Mouse (Mus musculus) MEL (cell line): ENCODE results near the gene Gm17324. TPM values are rescaled to one million over a fixed set of nuclear protein-coding genes. Genes with fewer than 3 reads are reported as not detected.

Source experiments
- DNase-seq: peaks from one replicate; pipeline ENCODE4 v3.0.0; 2011; ENCODE audit warnings: low read depth, low spot score
- H3K27ac ChIP-seq: 2 replicates; pipeline ENCODE4 v1.5.1; 2012; ENCODE audit warnings: low read depth, mild to moderate bottlenecking, control low read depth, low read length, moderate library complexity; ENCODE audit not compliant: control insufficient read depth
- H3K27me3 ChIP-seq, 2 experiments: fragments of 150-350 bp in 1 of 2; sonication (generic) in 1 of 2; 2 replicates each; pipeline ENCODE4 v1.6.1; 2012; ENCODE audit warnings: low read length in 2 of 2, mild to moderate bottlenecking in 2 of 2, improper control_type of control experiment in 1 of 2, moderate library complexity in 1 of 2; ENCODE audit not compliant: insufficient read depth in 2 of 2, control insufficient read depth in 1 of 2
- H3K36me3 ChIP-seq, 2 experiments: 2 replicates each; pipeline ENCODE4 v1.6.1; 2012 to 2014; ENCODE audit warnings: low read length in 2 of 2, improper control_type of control experiment in 1 of 2, inconsistent platforms in 1 of 2, mild to moderate bottlenecking in 1 of 2; ENCODE audit not compliant: insufficient read depth in 2 of 2, control insufficient read depth in 1 of 2
- H3K4me1 ChIP-seq, 2 experiments: fragments of 150-350 bp in 1 of 2; sonication (generic) in 1 of 2; 2 replicates each; pipeline ENCODE4 v1.6.1; 2012; ENCODE audit warnings: low read length in 2 of 2, improper control_type of control experiment in 1 of 2, mild to moderate bottlenecking in 1 of 2; ENCODE audit not compliant: insufficient read depth in 2 of 2, control insufficient read depth in 1 of 2
- H3K4me3 ChIP-seq, 2 experiments: fragments of 150-350 bp in 1 of 2; sonication (generic) in 1 of 2; 2 replicates each; pipeline ENCODE4 v1.5.1; 2012; ENCODE audit warnings: low read depth in 2 of 2, low read length in 2 of 2, mild to moderate bottlenecking in 2 of 2, moderate library complexity in 2 of 2, control low read depth in 1 of 2, improper control_type of control experiment in 1 of 2; ENCODE audit not compliant: control insufficient read depth in 1 of 2, insufficient read depth in 1 of 2
- H3K79me2 ChIP-seq: 2 replicates; pipeline ENCODE4 v1.6.1; 2012; ENCODE audit warnings: mild to moderate bottlenecking, low read length, moderate library complexity; ENCODE audit not compliant: control insufficient read depth, poor library complexity, insufficient read depth
- H3K9ac ChIP-seq: 2 replicates; pipeline ENCODE4 v1.6.1; 2012; ENCODE audit warnings: low read depth, mild to moderate bottlenecking, control low read depth, low read length, moderate library complexity; ENCODE audit not compliant: control insufficient read depth, poor library complexity, severe bottlenecking
- H3K9me3 ChIP-seq: fragments of 150-350 bp; sonication (generic); replicated peaks from 2 replicates; pipeline ENCODE4 v1.6.1; 2012; ENCODE audit warnings: mild to moderate bottlenecking, low read length, improper control_type of control experiment, moderate library complexity; ENCODE audit not compliant: insufficient read depth
- BHLHE40 ChIP-seq: IDR thresholded peaks from 2 replicates; pipeline ENCODE4 v1.6.1; 2012; ENCODE audit warnings: low read depth, mild to moderate bottlenecking, inconsistent platforms, low read length, improper control_type of control experiment, borderline replicate concordance
- CHD2 ChIP-seq: IDR thresholded peaks from 2 replicates; pipeline ENCODE4 v1.6.1; 2011; ENCODE audit warnings: low read length, improper control_type of control experiment
- E2F4 ChIP-seq: IDR thresholded peaks from 2 replicates; pipeline ENCODE4 v1.6.1; 2011; ENCODE audit warnings: low read depth, low read length, improper control_type of control experiment, borderline replicate concordance
- ELF1 ChIP-seq: IDR thresholded peaks from 2 replicates; pipeline ENCODE4 v1.6.1; 2014; ENCODE audit warnings: low read depth, mild to moderate bottlenecking, inconsistent platforms, low read length, improper control_type of control experiment, moderate library complexity
- EP300 ChIP-seq, 2 experiments: IDR thresholded peaks; 2 replicates each; pipeline ENCODE4 v1.6.1; 2011; ENCODE audit warnings: improper control_type of control experiment in 2 of 2, low read length in 2 of 2, low read depth in 1 of 2, mild to moderate bottlenecking in 1 of 2
- ETS1 ChIP-seq: IDR thresholded peaks from 2 replicates; pipeline ENCODE4 v1.6.1; 2012; ENCODE audit warnings: low read depth, mild to moderate bottlenecking, inconsistent platforms, low read length, improper control_type of control experiment, moderate library complexity
- GABPA ChIP-seq: IDR thresholded peaks from 2 replicates; pipeline ENCODE4 v1.6.1; 2012; ENCODE audit warnings: low read depth, mild to moderate bottlenecking, inconsistent platforms, low read length, improper control_type of control experiment, moderate library complexity
- HCFC1 ChIP-seq: IDR thresholded peaks from 2 replicates; pipeline ENCODE4 v1.6.1; 2012; ENCODE audit warnings: low read depth, mild to moderate bottlenecking, inconsistent platforms, low read length, improper control_type of control experiment, moderate library complexity
- JUND ChIP-seq: IDR thresholded peaks from 2 replicates; pipeline ENCODE4 v1.6.1; 2011; ENCODE audit warnings: low read depth, mild to moderate bottlenecking, improper control_type of control experiment, low read length
- KAT2A ChIP-seq: conservative IDR thresholded peaks from 2 replicates; pipeline ENCODE4 v1.6.1; 2012; ENCODE audit warnings: low read depth, low read length, improper control_type of control experiment, inconsistent platforms
- MAFK ChIP-seq: IDR thresholded peaks from 2 replicates; pipeline ENCODE4 v1.6.1; 2011; ENCODE audit warnings: low read depth, mild to moderate bottlenecking, low read length, improper control_type of control experiment, borderline replicate concordance
- MAZ ChIP-seq: IDR thresholded peaks from 2 replicates; pipeline ENCODE4 v1.6.1; 2012; ENCODE audit warnings: low read depth, mild to moderate bottlenecking, inconsistent platforms, low read length, improper control_type of control experiment
- MEF2A ChIP-seq: IDR thresholded peaks from 2 replicates; pipeline ENCODE4 v1.6.1; 2014; ENCODE audit warnings: low read depth, mild to moderate bottlenecking, inconsistent platforms, low read length, improper control_type of control experiment; ENCODE audit not compliant: poor library complexity, insufficient replicate concordance, severe bottlenecking; ENCODE audit errors: extremely low read depth
- MXI1 ChIP-seq: IDR thresholded peaks from 2 replicates; pipeline ENCODE4 v1.6.1; 2011; ENCODE audit warnings: mild to moderate bottlenecking, low read depth, low read length, improper control_type of control experiment
- MYB ChIP-seq: IDR thresholded peaks from 2 replicates; pipeline ENCODE4 v1.6.1; 2011; ENCODE audit warnings: mild to moderate bottlenecking, low read depth, low read length, improper control_type of control experiment
- MYC ChIP-seq: IDR thresholded peaks from 2 replicates; pipeline ENCODE4 v1.6.1; 2011; ENCODE audit warnings: low read depth, mild to moderate bottlenecking, low read length, improper control_type of control experiment, moderate library complexity
- NELFE ChIP-seq: IDR thresholded peaks from 2 replicates; pipeline ENCODE4 v1.6.1; 2011; ENCODE audit warnings: low read depth, low read length, improper control_type of control experiment
- NRF1 ChIP-seq: IDR thresholded peaks from 2 replicates; pipeline ENCODE4 v1.6.1; 2014; ENCODE audit warnings: low read depth, mild to moderate bottlenecking, inconsistent platforms, low read length, improper control_type of control experiment, moderate library complexity; ENCODE audit not compliant: poor library complexity, insufficient read depth, severe bottlenecking
- POLR2A ChIP-seq, 2 experiments: IDR thresholded peaks; 2 replicates each; pipeline ENCODE4 v1.6.1; 2011 to 2012; ENCODE audit warnings: low read length in 2 of 2, mild to moderate bottlenecking in 2 of 2, control low read depth in 1 of 2, improper control_type of control experiment in 1 of 2, low read depth in 1 of 2, moderate library complexity in 1 of 2; ENCODE audit not compliant: control insufficient read depth in 1 of 2, insufficient read depth in 1 of 2, poor library complexity in 1 of 2
- POLR2AphosphoS2 ChIP-seq: IDR thresholded peaks from 2 replicates; pipeline ENCODE4 v1.6.1; 2011; ENCODE audit warnings: low read length, improper control_type of control experiment
- POLR2AphosphoS5 ChIP-seq: IDR thresholded peaks from 2 replicates; pipeline ENCODE4 v1.6.1; 2012; ENCODE audit warnings: low read depth, borderline replicate concordance, mild to moderate bottlenecking, inconsistent platforms, low read length, moderate library complexity, mixed read lengths
- RAD21 ChIP-seq: IDR thresholded peaks from 2 replicates; pipeline ENCODE4 v1.6.1; 2011; ENCODE audit warnings: mild to moderate bottlenecking, low read depth, low read length, improper control_type of control experiment
- RCOR1 ChIP-seq: IDR thresholded peaks from 2 replicates; pipeline ENCODE4 v1.6.1; 2012; ENCODE audit warnings: low read depth, mild to moderate bottlenecking, inconsistent platforms, low read length, improper control_type of control experiment
- SIN3A ChIP-seq: IDR thresholded peaks from 2 replicates; pipeline ENCODE4 v1.6.1; 2012; ENCODE audit warnings: low read length, improper control_type of control experiment, inconsistent platforms
- SMC3 ChIP-seq: IDR thresholded peaks from 2 replicates; pipeline ENCODE4 v1.6.1; 2011; ENCODE audit warnings: low read depth, low read length, improper control_type of control experiment
- TAL1 ChIP-seq: IDR thresholded peaks from 2 replicates; pipeline ENCODE4 v1.6.1; 2012; ENCODE audit warnings: mild to moderate bottlenecking, inconsistent platforms, low read length, moderate library complexity, mixed read lengths
- TBP ChIP-seq: IDR thresholded peaks from 2 replicates; pipeline ENCODE4 v1.8.0; 2011; ENCODE audit warnings: low read depth, low read length, improper control_type of control experiment
- UBTF ChIP-seq: IDR thresholded peaks from 2 replicates; pipeline ENCODE4 v1.6.1; 2012; ENCODE audit warnings: low read depth, mild to moderate bottlenecking, inconsistent platforms, low read length, improper control_type of control experiment, moderate library complexity, borderline replicate concordance; ENCODE audit not compliant: insufficient read depth
- USF1 ChIP-seq: IDR thresholded peaks from 2 replicates; pipeline ENCODE4 v1.6.1; 2014; ENCODE audit warnings: low read depth, mild to moderate bottlenecking, inconsistent platforms, low read length, improper control_type of control experiment, moderate library complexity
- ZC3H11A ChIP-seq: IDR thresholded peaks from 2 replicates; pipeline ENCODE4 v1.6.1; 2012; ENCODE audit warnings: low read depth, mild to moderate bottlenecking, inconsistent platforms, low read length, improper control_type of control experiment
- ZKSCAN1 ChIP-seq: IDR thresholded peaks from 2 replicates; pipeline ENCODE4 v1.6.1; 2012; ENCODE audit warnings: low read depth, mild to moderate bottlenecking, inconsistent platforms, low read length, improper control_type of control experiment, moderate library complexity
- ZMIZ1 ChIP-seq: IDR thresholded peaks from 2 replicates; pipeline ENCODE4 v1.6.1; 2012; ENCODE audit warnings: low read depth, mild to moderate bottlenecking, inconsistent platforms, low read length, improper control_type of control experiment, moderate library complexity
- ZNF384 ChIP-seq: IDR thresholded peaks from 2 replicates; pipeline ENCODE4 v1.6.1; 2012; ENCODE audit warnings: low read depth, mild to moderate bottlenecking, inconsistent platforms, low read length, improper control_type of control experiment
- polyA plus RNA-seq, 2 experiments: library from polyadenylated mRNA; stranded (reverse) in 1 of 2; unstranded in 1 of 2; fragments of >175 nt in 1 of 2; fragments of >200 nt in 1 of 2; gene quantifications; 2 replicates each; pipeline versions ENCODE4 v1.2.1 to v1.2.4; 2012; ENCODE audit warnings: low replicate concordance in 2 of 2, low read depth in 1 of 2; ENCODE audit not compliant: insufficient read length in 2 of 2, insufficient read depth in 1 of 2, missing spikeins in 1 of 2
- total RNA-seq: library from RNA; depleted of rRNA; stranded (reverse); fragments of 300-350 nt; gene quantifications from 2 replicates; pipeline ENCODE4 v1.2.3, GENCODE M21; 2012

Gene Gm17324
- total and polyA plus RNA-seq, 3 experiments = 0.36 to 1.8 TPM; not detected in 1

DNA sequence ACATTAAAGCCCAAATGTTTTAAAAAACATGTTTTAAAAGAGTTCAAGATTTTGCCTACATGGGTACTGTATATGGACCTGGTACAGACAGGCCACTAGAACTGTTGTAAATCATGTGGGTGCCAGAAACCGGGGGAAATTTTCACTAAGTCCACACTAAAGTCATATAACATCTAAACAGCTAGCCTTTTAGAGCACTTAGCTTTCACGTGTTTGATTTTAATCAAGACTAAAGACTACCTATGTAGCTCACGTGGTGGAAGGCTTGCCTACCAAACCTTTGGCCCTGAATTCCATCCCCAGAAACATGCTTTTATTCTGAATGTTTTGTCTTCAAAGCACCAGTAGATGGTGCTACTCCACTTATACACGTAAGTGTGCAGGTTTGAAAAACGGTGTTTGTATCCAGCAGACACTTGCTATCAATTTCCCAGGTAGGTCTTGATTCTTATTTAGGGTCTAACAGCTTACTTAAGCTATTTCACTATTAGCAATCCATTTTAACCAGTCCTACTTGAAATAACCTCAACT is 28.5 kb upstream of the Gm17324 start (continued):
- TF ChIP-seq ZMIZ1 (no peak; the same call in none of the 2 replicates), GABPA (no peak), ZC3H11A (no peak)

DNA sequence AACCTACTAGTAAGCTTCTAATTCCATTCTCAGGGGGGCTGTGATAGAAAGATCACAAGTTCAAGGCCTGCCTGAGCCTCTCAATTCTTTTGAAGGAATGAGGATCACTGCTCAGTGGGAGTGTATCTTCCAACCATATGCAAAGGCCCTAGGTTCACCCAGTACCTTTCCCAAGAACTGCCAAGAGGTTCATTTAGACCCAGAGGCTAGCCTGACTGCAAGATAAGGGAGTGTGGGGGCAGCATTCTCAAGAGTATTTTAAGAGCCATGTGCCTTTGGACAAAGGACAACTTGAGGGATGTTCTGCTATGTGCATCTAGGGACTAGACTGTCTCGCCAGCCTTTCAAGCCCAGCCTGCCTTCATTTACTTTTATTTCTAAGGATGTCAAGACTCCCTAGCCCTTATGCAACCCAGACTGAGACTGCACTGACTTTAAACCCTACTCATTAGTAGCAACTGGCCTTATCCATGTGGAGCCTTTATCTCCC is 28.0 kb upstream of the Gm17324 start:
- Histone ChIP-seq H3K9me3 (no peaks in the 10 kb centered on the region), H3K9ac (no peak overlapping the region), H3K36me3 (peaks cover 10 to 12% of the 10 kb centered on the region in 2 experiments), H3K4me3 (no peak overlapping the region), H3K4me1 (no peaks in the 10 kb centered on the region), H3K27ac (peak overlapping the region; percentile 44; the same call in 1 of the 2 replicates), H3K79me2 (peaks cover 30% of the 10 kb centered on the region), H3K27me3 (no peaks in the 10 kb centered on the region)
- DNase-seq = peak; percentile 87
- TF ChIP-seq E2F4 (peak; percentile 67; the same call in 1 of the 2 replicates), SIN3A (peak; percentile 72), MAZ (peak; percentile 83; the same call in 1 of the 2 replicates), ZMIZ1 (peak; percentile 86; the same call in 1 of the 2 replicates), POLR2AphosphoS5 (peak; percentile 89; the same call in 1 of the 2 replicates), MEF2A (peak; percentile 13; the same call in 1 of the 2 replicates), TAL1 (no peak), RCOR1 (peak; percentile 83), TBP (0 out of 2 replicates have a peak, but pooled peaks have one; percentile 11), MYB (peak; percentile 75), RAD21 (no peak), POLR2AphosphoS2 (peak; percentile 100), GABPA (no peak), NRF1 (no peak), SMC3 (peak; percentile 30), MYC (0 out of 2 replicates have a peak, but pooled peaks have one; percentile 62), CHD2 (peak; percentile 89), ZKSCAN1 (no peak), USF1 (no peak), ZNF384 (no peak), POLR2A (IDR thresholded peaks at IDR 0.05; ENCODE audit: control insufficient read depth in 1 of 2, insufficient read depth in 1 of 2, low read depth in 1 of 2, low read length in 2 of 2, poor library complexity in 1 of 2) (peak; percentile 70 to 94; a peak in 3 of 4 replicates), BHLHE40 (peak; percentile 48; the same call in 1 of the 2 replicates), MXI1 (peak; percentile 77), ETS1 (peak; percentile 67), JUND (0 out of 2 replicates have a peak, but pooled peaks have one; percentile 46), ELF1 (0 out of 2 replicates have a peak, but pooled peaks have one; percentile 5), NELFE (peak; percentile 67; the same call in 1 of the 2 replicates), HCFC1 (no peak), UBTF (no peak), MAFK (peak; percentile 72), KAT2A (peak; percentile 55; the same call in 1 of the 2 replicates), EP300 (IDR thresholded peaks at IDR 0.05; ENCODE audit: low read depth in 1 of 2, low read length in 2 of 2) (0 out of 4 replicates have a peak, but pooled peaks of 1 of the 2 experiments have one; percentile 38)
